Mouse (Mus musculus): ENCODE results near the gene Nisch. TPM values are rescaled to one million over a fixed set of nuclear protein-coding genes. Genes with fewer than 3 reads are reported as not detected.
A peak's percentile ranks its signal among the peaks of the same experiment; 100 is the strongest.

Gene Nisch
- polyA plus RNA-seq (2011; ENCODE audit: insufficient read length, low read depth, missing spikeins) = 457 and 524 TPM in 2 replicates

- Histone ChIP-seq H3K4me1 (ENCODE audit: control insufficient read depth, insufficient read depth, low read length) (no peaks in the 10 kb centered on the region), H3K4me3 (ENCODE audit: insufficient read depth, low read length) (no peak within 1 kb of the TSS), H3K27ac (ENCODE audit: insufficient read depth, low read length) (no peak within 1 kb of the TSS)
- no peak for TF ChIP-seq CTCF (IDR thresholded peaks at IDR 0.05; ENCODE audit: borderline replicate concordance, insufficient read depth, low read length)
- no peak for TF ChIP-seq POLR2A (IDR thresholded peaks at IDR 0.05; ENCODE audit: low read depth, low read length)
These were observed at the start of gene Nisch for GRCm38 (mm10) chr14:31216846-31217245. Nisch (minus strand) TSS chr14:31216946.

GRCm38 (mm10) chr14:31260932-31261331, 44.2 kb upstream of the Nisch start:
- no peaks in the 10 kb centered on the region for H3K4me1 ChIP-seq (ENCODE audit: control insufficient read depth, insufficient read depth, low read length)
- H3K27ac ChIP-seq (ENCODE audit: insufficient read depth, low read length) = no peak overlapping the region
- H3K4me3 ChIP-seq (ENCODE audit: insufficient read depth, low read length) = no peak overlapping the region
- TF ChIP-seq POLR2A (IDR thresholded peaks at IDR 0.05; ENCODE audit: low read depth, low read length) (no peak), CTCF (IDR thresholded peaks at IDR 0.05; ENCODE audit: borderline replicate concordance, insufficient read depth, low read length) (no peak)

GRCm38 (mm10) chr14:31260374-31260773, 43.6 kb upstream of the Nisch start:
- Histone ChIP-seq H3K27ac (ENCODE audit: insufficient read depth, low read length) (no peak overlapping the region), H3K4me1 (ENCODE audit: control insufficient read depth, insufficient read depth, low read length) (no peaks in the 10 kb centered on the region), H3K4me3 (ENCODE audit: insufficient read depth, low read length) (no peak overlapping the region)
- TF ChIP-seq POLR2A (IDR thresholded peaks at IDR 0.05; ENCODE audit: low read depth, low read length) (no peak), CTCF (IDR thresholded peaks at IDR 0.05; ENCODE audit: borderline replicate concordance, insufficient read depth, low read length) (no peak)

GRCm38 (mm10) chr14:31258476-31259050, 41.8 kb upstream of the Nisch start:
- Histone ChIP-seq H3K27ac (ENCODE audit: insufficient read depth, low read length) (no peak overlapping the region), H3K4me1 (ENCODE audit: control insufficient read depth, insufficient read depth, low read length) (no peaks in the 10 kb centered on the region), H3K4me3 (ENCODE audit: insufficient read depth, low read length) (no peak overlapping the region)
- TF ChIP-seq CTCF (IDR thresholded peaks at IDR 0.05; ENCODE audit: borderline replicate concordance, insufficient read depth, low read length) (no peak), POLR2A (IDR thresholded peaks at IDR 0.05; ENCODE audit: low read depth, low read length) (no peak)

GRCm38 (mm10) chr14:31252091-31252490, 35.3 kb upstream of the Nisch start:
- Histone ChIP-seq H3K27ac (ENCODE audit: insufficient read depth, low read length) (no peak overlapping the region), H3K4me1 (ENCODE audit: control insufficient read depth, insufficient read depth, low read length) (no peaks in the 10 kb centered on the region; the same call in 1 of the 2 replicates)
- TF ChIP-seq CTCF (IDR thresholded peaks at IDR 0.05; ENCODE audit: borderline replicate concordance, insufficient read depth, low read length) = no peak
- TF ChIP-seq POLR2A (IDR thresholded peaks at IDR 0.05; ENCODE audit: low read depth, low read length) = no peak

GRCm38 (mm10) chr14:31251626-31252025, 34.9 kb upstream of the Nisch start:
- no peak for TF ChIP-seq POLR2A (IDR thresholded peaks at IDR 0.05; ENCODE audit: low read depth, low read length)
- Histone ChIP-seq H3K4me3 (ENCODE audit: insufficient read depth, low read length) (peak overlapping the region; percentile 99), H3K27ac (ENCODE audit: insufficient read depth, low read length) (no peak overlapping the region), H3K4me1 (ENCODE audit: control insufficient read depth, insufficient read depth, low read length) (peaks cover 2% of the 10 kb centered on the region; the same call in 1 of the 2 replicates)

More at GRCm38 (mm10) chr14:31252091-31252490, 35.3 kb upstream of the Nisch start:
- H3K4me3 ChIP-seq (ENCODE audit: insufficient read depth, low read length) = peak overlapping the region; percentile 99

GRCm38 (mm10) chr14:31251084-31251604, 34.4 kb upstream of the Nisch start, which contains the start of the genes Phf7 and Bap1:
Phf7 (minus strand) TSS chr14:31251317.
Bap1 (plus strand) TSS chr14:31251450.
- Histone ChIP-seq H3K4me3 (ENCODE audit: insufficient read depth, low read length) (peak within 1 kb of the TSS; percentile 99), H3K4me1 (ENCODE audit: control insufficient read depth, insufficient read depth, low read length) (peaks cover 5% of the 10 kb centered on the region; the same call in 1 of the 2 replicates), H3K27ac (ENCODE audit: insufficient read depth, low read length) (peak within 1 kb of the TSS; percentile 97)
- TF ChIP-seq CTCF (IDR thresholded peaks at IDR 0.05; ENCODE audit: borderline replicate concordance, insufficient read depth, low read length) = no peak
- TF ChIP-seq POLR2A (IDR thresholded peaks at IDR 0.05; ENCODE audit: low read depth, low read length) = peak; percentile 80

- TF ChIP-seq POLR2A (IDR thresholded peaks at IDR 0.05; ENCODE audit: low read depth, low read length) (peak; percentile 58), CTCF (IDR thresholded peaks at IDR 0.05; ENCODE audit: borderline replicate concordance, insufficient read depth, low read length) (no peak)
- Histone ChIP-seq H3K4me1 (ENCODE audit: control insufficient read depth, insufficient read depth, low read length) (peaks cover 5% of the 10 kb centered on the region; the same call in 1 of the 2 replicates), H3K4me3 (ENCODE audit: insufficient read depth, low read length) (peak overlapping the region; percentile 69), H3K27ac (ENCODE audit: insufficient read depth, low read length) (peak overlapping the region; percentile 97)
These were observed 33.7 kb upstream of the Nisch start for GRCm38 (mm10) chr14:31250222-31251083.

GRCm38 (mm10) chr14:31248396-31248795, 31.6 kb upstream of the Nisch start:
- peaks cover 5% of the 10 kb centered on the region; the same call in 1 of the 2 replicates for H3K4me1 ChIP-seq (ENCODE audit: control insufficient read depth, insufficient read depth, low read length)
- H3K4me3 ChIP-seq (ENCODE audit: insufficient read depth, low read length) = no peak overlapping the region
- no peak overlapping the region for H3K27ac ChIP-seq (ENCODE audit: insufficient read depth, low read length)
- TF ChIP-seq POLR2A (IDR thresholded peaks at IDR 0.05; ENCODE audit: low read depth, low read length) (no peak), CTCF (IDR thresholded peaks at IDR 0.05; ENCODE audit: borderline replicate concordance, insufficient read depth, low read length) (no peak)
